8 mouse cellular contexts compared by ENCODE assay signal in genomic region chr5:65724311-65725054, GRCm38 (mm10). TPM values are rescaled to one million over a fixed set of nuclear protein-coding genes. Genes with fewer than 3 reads are reported as not detected.
A peak's percentile ranks its signal among the peaks of the same experiment; 100 is the strongest.
DNase-seq lines count a peak whose midpoint lies in the region; ATAC-seq and TF ChIP-seq lines count a peak whose summit lies in the region.

No protein-coding gene starts in this region.

- no peak for TF ChIP-seq CTCF in G1E (IDR thresholded peaks at IDR 0.05; ENCODE audit: low read depth, low read length)

- peak overlapping the region; percentile 54 for H3K9ac ChIP-seq in forebrain, embryonic 15.5 days (replicated peaks)
- peak overlapping the region; percentile 60 for H3K9ac ChIP-seq in neural tube, embryonic 14.5 days (replicated peaks; ENCODE audit: low read depth, low read length)

- peaks cover 17% of the 10 kb centered on the region for H3K36me3 ChIP-seq in G1E (replicated peaks)
- H3K36me3 ChIP-seq in forebrain, embryonic 15.5 days = no peaks in the 10 kb centered on the region
- no peaks in the 10 kb centered on the region for H3K36me3 ChIP-seq in neural tube, embryonic 14.5 days (ENCODE audit: control insufficient read depth, insufficient read depth, low read length)

- intact Hi-C loops in heart, postnatal 25 days (cut with DNase I) = loop anchor here (2.0 kb wide), 1 partner anchor 38 kb away; the partner anchor contains the start of gene N4bp2

- ATAC-seq in G1E (ENCODE audit: extremely low read depth, insufficient number of reproducible peaks, low FRiP score, poor library complexity, severe bottlenecking) = peak; percentile 87
- peak; percentile 88 for ATAC-seq in forebrain, embryonic 15.5 days (replicated peaks)
- ATAC-seq in neural tube, embryonic 14.5 days (ENCODE audit: low read depth) = peak; percentile 89

- peak overlapping the region; percentile 73 for H3K4me2 ChIP-seq in forebrain, embryonic 15.5 days (replicated peaks)
- H3K4me2 ChIP-seq in neural tube, embryonic 14.5 days (ENCODE audit: low read depth, low read length) = peak overlapping the region; percentile 71

- peaks cover 54% of the 10 kb centered on the region for H3K4me1 ChIP-seq in G1E (ENCODE audit: insufficient read depth, low read depth, low read length)
- H3K4me1 ChIP-seq in forebrain, embryonic 15.5 days = peaks cover 7% of the 10 kb centered on the region; the same call in 1 of the 2 replicates
- no peaks in the 10 kb centered on the region for H3K4me1 ChIP-seq in neural tube, embryonic 14.5 days (ENCODE audit: control insufficient read depth, insufficient read depth, low read length)

- no peaks in the 10 kb centered on the region for H3K27me3 ChIP-seq in G1E (ENCODE audit: insufficient read depth, low read length)
- H3K27me3 ChIP-seq in forebrain, embryonic 15.5 days = no peaks in the 10 kb centered on the region
- H3K27me3 ChIP-seq in neural tube, embryonic 14.5 days (ENCODE audit: control insufficient read depth, insufficient read depth, low read length) = no peaks in the 10 kb centered on the region

- WGBS in forebrain, embryonic 15.5 days = under 1% methylated on average over 23 of the region's 23 CpGs
- 1% methylated on average over 23 of the region's 23 CpGs for WGBS in neural tube, embryonic 14.5 days

- DNase-seq in G1E (ENCODE audit: low spot score) = peak; percentile 55
- DNase-seq in cerebellum, adult 11-12 months = peak; percentile 35
- DNase-seq in heart, postnatal 25 days (ENCODE audit: low spot score) = peak; percentile 42
- peak; percentile 52 for DNase-seq in layer of hippocampus, adult 11-12 months (ENCODE audit: low spot score)
- DNase-seq in lung, adult 18-20 months = peak; percentile 74 to 78
- peak; percentile 65 for DNase-seq in testis, postnatal 10 days (ENCODE audit: low spot score)

- peak overlapping the region; percentile 63 for H3K4me3 ChIP-seq in G1E (ENCODE audit: low read depth, low read length)
- H3K4me3 ChIP-seq in forebrain, embryonic 15.5 days = peak overlapping the region; percentile 41
- peak overlapping the region; percentile 31 for H3K4me3 ChIP-seq in neural tube, embryonic 14.5 days (ENCODE audit: low read depth, low read length)

- peak overlapping the region; percentile 83 for H3K27ac ChIP-seq in forebrain, embryonic 15.5 days (replicated peaks)
- peak overlapping the region; percentile 77 for H3K27ac ChIP-seq in neural tube, embryonic 14.5 days (ENCODE audit: low read depth, low read length)

- H3K9me3 ChIP-seq in G1E (replicated peaks) = peaks cover 4% of the 10 kb centered on the region
- no peaks in the 10 kb centered on the region for H3K9me3 ChIP-seq in forebrain, embryonic 15.5 days
- no peaks in the 10 kb centered on the region for H3K9me3 ChIP-seq in neural tube, embryonic 14.5 days (ENCODE audit: control insufficient read depth, low read length)

RNA-seq across cellular contexts. Expression of gene Pds5a, which starts 26.4 kb away (rescaled TPM):
- total RNA-seq in G1E (2014; fragmentation: Nextera tagmentation) (371 and 441 TPM in 2 replicates), G1E (2017) (386 and 434 TPM in 2 replicates)
- 22.9 and 26.0 TPM in 2 replicates for polyA plus RNA-seq in G1E (2012)
- polyA plus RNA-seq in forebrain, embryonic 15.5 days (2015; fragmentation: Nextera tagmentation; extraction: Ambion mirVana) = 59.8 and 68.3 TPM in 2 replicates
- total RNA-seq in heart, postnatal 25 days (2021) = 10 to 100 TPM; 59.5 to 60.2 TPM
- 60.6 and 69.2 TPM in 2 replicates for polyA plus RNA-seq in neural tube, embryonic 14.5 days (2014; fragmentation: Nextera tagmentation; extraction: Ambion mirVana)

RNA-seq across cellular contexts. Expression of gene N4bp2, which starts 38.8 kb away (rescaled TPM):
- total RNA-seq in G1E (2014; fragmentation: Nextera tagmentation) (182 and 208 TPM in 2 replicates), G1E (2017) (83.1 and 96.7 TPM in 2 replicates)
- 31.8 and 32.1 TPM in 2 replicates for polyA plus RNA-seq in G1E (2012)
- 20.2 and 20.7 TPM in 2 replicates for polyA plus RNA-seq in forebrain, embryonic 15.5 days (2015; fragmentation: Nextera tagmentation; extraction: Ambion mirVana)
- 10 to 100 TPM; 15.7 to 15.9 TPM for total RNA-seq in heart, postnatal 25 days (2021)
- 23.7 and 29.0 TPM in 2 replicates for polyA plus RNA-seq in neural tube, embryonic 14.5 days (2014; fragmentation: Nextera tagmentation; extraction: Ambion mirVana)

Comparison
In these comparisons a context has a peak if more than half of its experiments do, and no peak if none do; other contexts are left out.
1. Peak in every context shown above with its lines: DNase-seq, ATAC-seq, H3K4me3 ChIP-seq and H3K27ac ChIP-seq.